21 mouse cellular contexts compared by ENCODE assay signal in the genomic region with DNA sequence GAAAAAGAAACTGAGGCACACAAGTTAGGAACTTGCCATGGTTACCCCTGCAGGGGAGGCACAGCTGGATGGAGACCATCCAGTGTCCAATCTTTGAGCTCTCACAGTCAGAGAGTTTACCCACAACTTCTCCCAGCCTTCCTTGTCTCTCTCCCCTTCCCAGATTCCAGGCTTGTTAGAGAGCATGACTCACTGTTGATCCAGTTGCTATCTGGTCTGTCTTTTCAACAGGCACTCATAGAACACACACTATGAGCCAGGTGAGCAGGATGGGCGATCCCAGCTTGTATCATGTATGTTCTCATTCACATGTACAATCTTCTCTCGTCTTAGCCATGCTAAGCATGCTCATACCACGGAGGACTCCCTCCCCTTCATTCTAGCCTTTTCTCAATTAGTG.
"Had no signal": no experiment of that assay in that cellular context is flagged by ENCODE, and none has a peak within 500 bp of the region (broad histone marks: within the 10 kb centered on the region; RNA-seq: fewer than 3 reads in every experiment).

No protein-coding gene starts in this region.

- H3K27me3 ChIP-seq: liver, embryonic 15.5 days; lung, embryonic 15.5 days; midbrain, embryonic 13.5 days; midbrain, embryonic 15.5 days; neural tube, embryonic 13.5 days; neural tube, embryonic 15.5 days had no signal

- H3K4me2 ChIP-seq: liver, embryonic 15.5 days; lung, embryonic 15.5 days; midbrain, embryonic 11.5 days; midbrain, embryonic 13.5 days; midbrain, embryonic 15.5 days; neural tube, embryonic 13.5 days; neural tube, embryonic 15.5 days had no signal

- H3K9ac ChIP-seq: liver, embryonic 15.5 days; liver, postnatal 0 days; lung, embryonic 15.5 days; midbrain, embryonic 13.5 days; midbrain, embryonic 15.5 days; neural tube, embryonic 13.5 days; neural tube, embryonic 15.5 days had no signal

- H3K36me3 ChIP-seq: liver, embryonic 15.5 days; lung, embryonic 15.5 days; midbrain, embryonic 13.5 days; midbrain, embryonic 15.5 days; neural tube, embryonic 13.5 days; neural tube, embryonic 15.5 days had no signal

- DNase-seq: liver, postnatal 0 days; lung, adult 2 months; lung, postnatal 14 days; lung, postnatal 36 days; retina, postnatal 1 day; right cerebral cortex, adult 18-20 months; right cerebral cortex, postnatal 25 days; right cerebral cortex, postnatal 4 days; spleen, adult 18-20 months; thymus, adult 2 months; thymus, postnatal 25 days; thymus, postnatal 4 days had no signal

- H3K4me3 ChIP-seq: liver, embryonic 15.5 days; lung, embryonic 15.5 days; midbrain, embryonic 13.5 days; midbrain, embryonic 15.5 days; neural tube, embryonic 13.5 days; neural tube, embryonic 15.5 days had no signal

- H3K27ac ChIP-seq: liver, embryonic 15.5 days; lung, embryonic 15.5 days; midbrain, embryonic 13.5 days; midbrain, embryonic 15.5 days; neural tube, embryonic 13.5 days; neural tube, embryonic 15.5 days had no signal

- H3K4me1 ChIP-seq: liver, embryonic 15.5 days; midbrain, embryonic 13.5 days; midbrain, embryonic 15.5 days had no signal

- ATAC-seq: liver, postnatal 0 days; lung, postnatal 0 days; midbrain, embryonic 13.5 days; midbrain, embryonic 15.5 days had no signal

- H3K9me3 ChIP-seq: liver, embryonic 15.5 days; lung, embryonic 15.5 days; megakaryocyte, embryonic 14.5 days; midbrain, embryonic 13.5 days; midbrain, embryonic 15.5 days; neural tube, embryonic 13.5 days; neural tube, embryonic 15.5 days had no signal
